Mouse (Mus musculus) C2C12 (cell line): ENCODE measurements around the gene Prdm1. TPM values are rescaled to one million over a fixed set of nuclear protein-coding genes. Genes with fewer than 3 reads are reported as not detected.

Experiments
- H3K27me3 ChIP-seq: one replicate; pipeline ENCODE4 v1.6.1; 2011; ENCODE audit not compliant: control insufficient read depth, insufficient read depth, insufficient read length
- H3K36me3 ChIP-seq: one replicate; pipeline ENCODE4 v1.6.1; 2011; ENCODE audit not compliant: control insufficient read depth, insufficient read depth
- H3K4me3 ChIP-seq: one replicate; pipeline ENCODE4 v1.5.1; 2011; ENCODE audit warnings: mild to moderate bottlenecking, control low read depth; ENCODE audit not compliant: poor library complexity, insufficient read depth, severe bottlenecking
- H3K79me2 ChIP-seq: one replicate; pipeline ENCODE4 v1.6.1; 2011; ENCODE audit not compliant: control insufficient read depth, insufficient read depth
- H3K79me3 ChIP-seq: one replicate; pipeline ENCODE4 v1.6.1; 2011; ENCODE audit warnings: low read depth, control low read depth
- H3ac ChIP-seq: one replicate; pipeline ENCODE3; 2011; ENCODE audit warnings: low read depth; ENCODE audit not compliant: control insufficient read depth, insufficient read length
- CEBPB ChIP-seq: IDR thresholded peaks from one replicate; pipeline ENCODE4 v1.6.1; 2011; ENCODE audit warnings: low read depth, mild to moderate bottlenecking, control low read depth, moderate library complexity
- CTCF ChIP-seq: IDR thresholded peaks from one replicate; pipeline ENCODE4 v1.5.1; 2011; ENCODE audit not compliant: control insufficient read depth, insufficient read depth, insufficient read length
- FOSL1 ChIP-seq: IDR thresholded peaks from one replicate; pipeline ENCODE4 v1.8.0; 2011; ENCODE audit warnings: mild to moderate bottlenecking, low read length; ENCODE audit not compliant: poor library complexity, insufficient read depth, severe bottlenecking
- MAX ChIP-seq: IDR thresholded peaks from one replicate; pipeline ENCODE4 v1.6.1; 2011; ENCODE audit warnings: mild to moderate bottlenecking, control low read depth
- MYOD1 ChIP-seq: IDR thresholded peaks from one replicate; pipeline ENCODE4 v1.6.1; 2011; ENCODE audit warnings: low read depth; ENCODE audit not compliant: control insufficient read depth, insufficient read length
- MYOG ChIP-seq: IDR thresholded peaks from one replicate; pipeline ENCODE4 v1.6.1; 2011; ENCODE audit not compliant: control insufficient read depth, insufficient read length; ENCODE audit errors: extremely low read depth
- USF1 ChIP-seq: IDR thresholded peaks from one replicate; pipeline ENCODE4 v1.6.1; 2011; ENCODE audit warnings: low read depth, mild to moderate bottlenecking, control low read depth, moderate library complexity
- polyA plus RNA-seq: library from polyadenylated mRNA; unstranded; fragments of >200 nt; fragmentation: generic; extraction: Trizol; gene quantifications from one replicate; pipeline ENCODE4 v1.2.1, GENCODE M21; 2012; ENCODE audit warnings: missing spikeins

The Prdm1 gene
- polyA plus RNA-seq, 1 experiment: 0.02 TPM

DNA sequence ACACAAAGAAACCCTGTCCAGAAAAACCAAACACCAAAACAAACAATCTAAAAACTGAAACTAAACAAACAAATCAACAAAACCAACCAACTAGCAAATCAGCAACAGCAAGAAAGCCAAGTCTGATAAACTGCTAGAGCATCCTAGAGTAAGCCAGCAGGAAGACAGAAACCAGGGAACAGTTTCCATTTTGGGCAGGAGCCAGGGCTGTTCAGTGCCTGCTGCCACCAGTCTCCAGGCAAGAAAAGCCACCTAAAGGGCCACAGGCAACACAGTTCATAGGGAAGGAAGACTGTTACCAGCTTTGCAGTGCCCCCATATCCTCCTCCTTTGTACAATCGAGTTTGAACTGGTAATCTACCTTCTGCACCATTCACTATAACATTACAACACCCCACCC, 106.4 kb downstream of the Prdm1 start:
- H3ac ChIP-seq: no peak overlapping the region
- no peaks in the 10 kb centered on the region for H3K36me3 ChIP-seq
- no peak overlapping the region for H3K4me3 ChIP-seq
- no peaks in the 10 kb centered on the region for H3K79me2 ChIP-seq
- no peaks in the 10 kb centered on the region for H3K27me3 ChIP-seq
- no peaks in the 10 kb centered on the region for H3K79me3 ChIP-seq
- TF ChIP-seq CTCF (no peak), MAX (no peak), MYOG (no peak), USF1 (no peak), MYOD1 (no peak), CEBPB (no peak), FOSL1 (no peak)

DNA sequence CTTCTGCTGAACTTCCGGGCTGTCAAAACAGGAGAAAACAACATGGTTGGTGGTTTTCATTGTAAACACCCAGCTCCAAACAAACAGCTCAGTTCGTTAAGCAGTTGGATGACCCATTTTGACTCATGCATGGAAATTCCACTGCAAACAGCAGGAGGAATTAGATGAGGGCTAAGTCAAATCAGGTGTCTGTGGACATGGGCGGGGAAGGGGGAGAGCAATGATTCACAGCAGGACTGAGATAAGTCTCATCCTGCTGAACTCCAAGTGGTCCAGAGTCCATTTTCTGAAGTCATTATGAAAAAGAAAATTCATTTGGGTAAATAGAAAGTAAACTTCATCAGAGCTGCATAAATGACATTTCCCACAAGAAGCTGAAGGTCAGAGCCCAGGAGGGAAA, 108.1 kb downstream of the Prdm1 start:
- no peak overlapping the region for H3K4me3 ChIP-seq
- no peak overlapping the region for H3ac ChIP-seq
- no peak for TF ChIP-seq MYOG
- TF ChIP-seq MYOD1: no peak
- no peak for TF ChIP-seq FOSL1
- no peak for TF ChIP-seq CEBPB
- TF ChIP-seq USF1: no peak
- TF ChIP-seq CTCF: no peak
- TF ChIP-seq MAX: no peak
- H3K79me3 ChIP-seq: no peaks in the 10 kb centered on the region
- no peaks in the 10 kb centered on the region for H3K79me2 ChIP-seq
- H3K27me3 ChIP-seq: no peaks in the 10 kb centered on the region
- no peaks in the 10 kb centered on the region for H3K36me3 ChIP-seq

DNA sequence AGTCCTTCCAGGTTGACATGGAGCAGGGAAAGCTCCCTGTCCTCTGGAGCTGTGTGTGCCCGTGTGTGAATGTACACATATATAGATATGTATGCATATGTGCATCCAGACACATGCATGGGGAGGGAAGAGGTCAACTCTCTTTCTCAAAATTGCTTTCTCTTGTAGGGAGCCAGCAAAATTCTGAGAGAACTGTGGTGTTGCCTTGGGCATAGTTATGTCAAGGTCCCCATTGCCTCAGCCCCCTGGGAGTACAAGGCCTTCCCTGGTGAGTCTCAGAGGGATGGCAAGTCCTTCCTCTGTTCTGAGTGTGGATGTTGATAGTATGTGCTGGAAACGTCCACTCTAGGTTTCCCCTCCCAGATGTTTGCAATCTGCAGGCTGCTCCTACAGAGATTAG, 109.4 kb downstream of the Prdm1 start:
- Histone ChIP-seq H3K36me3 (no peaks in the 10 kb centered on the region), H3ac (no peak overlapping the region), H3K79me3 (no peaks in the 10 kb centered on the region), H3K4me3 (no peak overlapping the region), H3K27me3 (no peaks in the 10 kb centered on the region), H3K79me2 (no peaks in the 10 kb centered on the region)
- TF ChIP-seq MYOD1 (no peak), MAX (no peak), CTCF (no peak), MYOG (no peak), CEBPB (no peak), FOSL1 (no peak), USF1 (no peak)

DNA sequence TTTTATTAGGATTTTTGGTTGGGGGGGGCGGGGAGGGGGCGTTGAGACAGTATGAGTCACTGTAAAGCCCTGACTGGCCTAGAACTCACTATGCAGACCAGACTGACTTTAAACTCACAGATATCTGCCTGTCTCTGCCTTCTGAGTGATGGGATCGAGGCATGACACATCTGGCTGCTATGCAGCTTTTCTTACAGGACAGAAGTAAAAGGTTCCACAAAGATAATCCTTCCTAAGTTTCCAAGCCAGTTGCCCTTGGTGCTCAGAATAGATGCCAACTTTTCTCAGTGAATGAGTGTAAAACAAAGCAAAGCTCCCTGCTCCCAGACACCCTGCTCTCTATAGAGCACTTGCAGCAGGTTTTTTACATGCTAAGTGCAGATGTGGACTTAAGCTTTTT, 112.7 kb downstream of the Prdm1 start:
- no peaks in the 10 kb centered on the region for H3K27me3 ChIP-seq
- no peak for TF ChIP-seq USF1
- no peak overlapping the region for H3ac ChIP-seq
- no peak overlapping the region for H3K4me3 ChIP-seq
- H3K79me2 ChIP-seq: no peaks in the 10 kb centered on the region
- no peaks in the 10 kb centered on the region for H3K36me3 ChIP-seq
- no peaks in the 10 kb centered on the region for H3K79me3 ChIP-seq

DNA sequence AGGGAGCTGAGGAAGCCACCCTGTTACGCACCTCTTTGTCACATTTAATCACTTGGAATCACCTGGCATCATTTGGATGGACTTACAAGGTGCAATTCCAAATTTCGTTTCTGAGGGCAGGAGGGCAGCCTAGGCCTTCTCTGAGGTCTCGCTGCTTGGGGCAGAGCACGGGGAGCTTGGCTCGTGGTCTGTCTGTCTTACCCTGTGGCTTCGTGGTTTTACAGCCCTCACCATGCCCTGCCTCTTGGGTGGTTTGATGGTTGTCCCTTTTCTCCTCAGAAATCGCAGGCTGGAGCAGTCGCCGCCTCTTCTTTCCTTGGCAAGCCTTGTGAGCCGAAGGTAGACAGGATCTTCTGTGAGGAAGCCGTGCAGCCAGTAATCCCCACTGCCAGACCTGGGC, 118.3 kb downstream of the Prdm1 start:
- no peaks in the 10 kb centered on the region for H3K79me3 ChIP-seq
- H3K27me3 ChIP-seq: no peaks in the 10 kb centered on the region
- no peak overlapping the region for H3K4me3 ChIP-seq
- no peaks in the 10 kb centered on the region for H3K36me3 ChIP-seq
- TF ChIP-seq USF1: no peak
- no peak for TF ChIP-seq MYOG
- TF ChIP-seq CTCF: no peak
- TF ChIP-seq FOSL1: no peak
- TF ChIP-seq MAX: no peak
- no peak for TF ChIP-seq CEBPB
- TF ChIP-seq MYOD1: no peak
- no peaks in the 10 kb centered on the region for H3K79me2 ChIP-seq
- no peak overlapping the region for H3ac ChIP-seq

DNA sequence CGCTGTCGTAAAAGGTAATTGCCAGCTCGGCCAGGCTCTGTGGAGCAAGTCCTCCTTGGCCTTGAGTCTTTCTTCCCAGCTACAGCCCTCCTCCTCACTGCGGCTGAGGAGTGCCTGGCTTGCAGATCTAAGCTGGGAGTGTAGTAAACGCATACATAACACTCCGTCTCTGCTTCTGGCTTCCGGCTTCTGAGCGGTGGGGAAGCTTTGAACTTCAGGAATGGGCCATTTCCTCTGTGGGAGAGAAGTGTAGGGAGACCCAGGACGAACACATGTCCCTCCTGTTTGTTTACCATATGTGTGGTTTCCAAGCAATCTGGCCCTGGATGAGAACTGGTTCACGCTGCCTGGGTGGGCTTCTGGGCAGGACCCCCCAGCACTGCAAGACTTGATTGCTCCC, 119.2 kb downstream of the Prdm1 start:
- Histone ChIP-seq H3K36me3 (no peaks in the 10 kb centered on the region), H3K4me3 (no peak overlapping the region), H3K27me3 (no peaks in the 10 kb centered on the region), H3ac (no peak overlapping the region), H3K79me3 (no peaks in the 10 kb centered on the region), H3K79me2 (no peaks in the 10 kb centered on the region)
- TF ChIP-seq CTCF (no peak), USF1 (no peak)

DNA sequence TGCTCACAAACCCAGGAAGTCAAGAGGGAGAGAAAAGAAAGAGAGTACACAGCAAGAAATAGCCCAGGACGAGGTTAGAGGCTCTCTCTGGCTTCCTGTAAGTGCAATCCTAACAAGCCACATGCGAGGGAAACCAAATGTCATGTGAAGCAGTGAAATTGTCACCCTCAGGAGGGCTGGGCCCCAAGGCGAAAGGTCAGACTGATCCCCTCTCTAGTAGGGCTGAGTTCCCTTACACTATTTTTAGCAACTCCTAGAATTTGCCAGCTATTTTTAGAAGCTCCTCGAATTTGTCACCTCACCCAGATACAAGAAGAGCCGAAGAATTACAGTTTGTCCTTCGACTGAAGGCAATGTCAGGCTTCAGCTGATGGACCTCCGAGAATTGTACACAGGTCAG, 124.9 kb downstream of the Prdm1 start:
- Histone ChIP-seq H3ac (no peak overlapping the region), H3K27me3 (no peaks in the 10 kb centered on the region), H3K4me3 (no peak overlapping the region), H3K79me3 (no peaks in the 10 kb centered on the region), H3K79me2 (no peaks in the 10 kb centered on the region), H3K36me3 (no peaks in the 10 kb centered on the region)
- TF ChIP-seq MYOD1: no peak
- no peak for TF ChIP-seq CTCF
- TF ChIP-seq CEBPB: no peak
- TF ChIP-seq USF1: no peak
- no peak for TF ChIP-seq FOSL1
- no peak for TF ChIP-seq MYOG
- TF ChIP-seq MAX: no peak
